Mouse (Mus musculus): ENCODE measurements around the gene Taok3. TPM values are rescaled to one million over a fixed set of nuclear protein-coding genes. Genes with fewer than 3 reads are reported as not detected.
A peak's percentile ranks its signal among the peaks of the same experiment; 100 is the strongest.

The Taok3 gene
- polyA plus RNA-seq, 1 experiment from 2014 or later: 16.1 TPM

- Histone ChIP-seq H3K27me3 (ENCODE audit: insufficient read depth, low read length) (no peaks in the 10 kb centered on the region), H3K9ac (ENCODE audit: low read depth, low read length) (no peak overlapping the region), H3K4me3 (replicated peaks; ENCODE audit: low read depth, low read length) (no peak overlapping the region), H3K4me2 (ENCODE audit: low read length) (no peak overlapping the region), H3K36me3 (ENCODE audit: insufficient read depth, low read length) (no peaks in the 10 kb centered on the region), H3K4me1 (replicated peaks; ENCODE audit: insufficient read depth, low read length) (no peaks in the 10 kb centered on the region), H3K9me3 (replicated peaks; ENCODE audit: low read length) (no peaks in the 10 kb centered on the region), H3K27ac (no peak overlapping the region)
- no peak for TF ChIP-seq CTCF (IDR thresholded peaks at IDR 0.05; ENCODE audit: low read depth)
- ATAC-seq (replicated peaks; ENCODE audit: low FRiP score, low read depth) (no peak), DNase-seq (ENCODE audit: low spot score) (no peak)
- 89% methylated on average over 8 of the region's 8 CpGs for WGBS
These were observed 125.2 kb downstream of the Taok3 start for GRCm38 (mm10) chr5:117245170-117245569.

GRCm38 (mm10) chr5:117248351-117248750 lies 128.4 kb downstream of the Taok3 start:
- no peak for ATAC-seq (replicated peaks; ENCODE audit: low FRiP score, low read depth)
- no peak overlapping the region for H3K27ac ChIP-seq

GRCm38 (mm10) chr5:117250796-117251195 lies 130.9 kb downstream of the Taok3 start:
- Histone ChIP-seq H3K4me3 (replicated peaks; ENCODE audit: low read depth, low read length) (no peak overlapping the region), H3K9me3 (replicated peaks; ENCODE audit: low read length) (no peaks in the 10 kb centered on the region), H3K4me2 (ENCODE audit: low read length) (no peak overlapping the region), H3K27me3 (ENCODE audit: insufficient read depth, low read length) (no peaks in the 10 kb centered on the region), H3K27ac (no peak overlapping the region), H3K9ac (ENCODE audit: low read depth, low read length) (no peak overlapping the region), H3K36me3 (ENCODE audit: insufficient read depth, low read length) (no peaks in the 10 kb centered on the region), H3K4me1 (replicated peaks; ENCODE audit: insufficient read depth, low read length) (no peaks in the 10 kb centered on the region)
- ATAC-seq (replicated peaks; ENCODE audit: low FRiP score, low read depth) (0 out of 2 replicates have a peak, but pooled peaks have one; percentile 43), DNase-seq (ENCODE audit: low spot score) (no peak)
- TF ChIP-seq CTCF (IDR thresholded peaks at IDR 0.05; ENCODE audit: low read depth): no peak
- WGBS: 63% methylated on average over 23 of the region's 24 CpGs

More at GRCm38 (mm10) chr5:117248351-117248750, 128.4 kb downstream of the Taok3 start:
- DNase-seq (ENCODE audit: low spot score): peak; percentile 8
- Histone ChIP-seq H3K9ac (ENCODE audit: low read depth, low read length) (no peak overlapping the region), H3K4me1 (replicated peaks; ENCODE audit: insufficient read depth, low read length) (no peaks in the 10 kb centered on the region), H3K4me3 (replicated peaks; ENCODE audit: low read depth, low read length) (no peak overlapping the region), H3K36me3 (ENCODE audit: insufficient read depth, low read length) (no peaks in the 10 kb centered on the region), H3K27me3 (ENCODE audit: insufficient read depth, low read length) (no peaks in the 10 kb centered on the region), H3K9me3 (replicated peaks; ENCODE audit: low read length) (no peaks in the 10 kb centered on the region), H3K4me2 (ENCODE audit: low read length) (no peak overlapping the region)
- no peak for TF ChIP-seq CTCF (IDR thresholded peaks at IDR 0.05; ENCODE audit: low read depth)
- 27% methylated on average over 10 of the region's 10 CpGs for WGBS

- DNase-seq (ENCODE audit: low spot score): no peak
- 91% methylated on average over 3 of the region's 3 CpGs for WGBS
- ATAC-seq (replicated peaks; ENCODE audit: low FRiP score, low read depth): no peak
- H3K4me2 ChIP-seq (ENCODE audit: low read length): no peak overlapping the region
- no peak overlapping the region for H3K4me3 ChIP-seq (replicated peaks; ENCODE audit: low read depth, low read length)
- no peaks in the 10 kb centered on the region for H3K9me3 ChIP-seq (replicated peaks; ENCODE audit: low read length)
- no peak overlapping the region for H3K27ac ChIP-seq
- H3K27me3 ChIP-seq (ENCODE audit: insufficient read depth, low read length): no peaks in the 10 kb centered on the region
- no peak for TF ChIP-seq CTCF (IDR thresholded peaks at IDR 0.05; ENCODE audit: low read depth)
- no peak overlapping the region for H3K9ac ChIP-seq (ENCODE audit: low read depth, low read length)
- no peaks in the 10 kb centered on the region for H3K4me1 ChIP-seq (replicated peaks; ENCODE audit: insufficient read depth, low read length)
- 0 out of 2 replicates have a peak, but pooled peaks cover 5% of the 10 kb centered on the region for H3K36me3 ChIP-seq (ENCODE audit: insufficient read depth, low read length)
These were observed 131.8 kb downstream of the Taok3 start for GRCm38 (mm10) chr5:117251763-117252162.

GRCm38 (mm10) chr5:117258276-117258675 lies 138.3 kb downstream of the Taok3 start:
- ATAC-seq (replicated peaks; ENCODE audit: low FRiP score, low read depth) (no peak), DNase-seq (ENCODE audit: low spot score) (no peak)
- Histone ChIP-seq H3K27me3 (ENCODE audit: insufficient read depth, low read length) (no peaks in the 10 kb centered on the region), H3K9ac (ENCODE audit: low read depth, low read length) (no peak overlapping the region), H3K4me2 (ENCODE audit: low read length) (no peak overlapping the region), H3K36me3 (ENCODE audit: insufficient read depth, low read length) (peaks cover 15% of the 10 kb centered on the region; the same call in 1 of the 2 replicates), H3K9me3 (replicated peaks; ENCODE audit: low read length) (no peaks in the 10 kb centered on the region), H3K4me3 (replicated peaks; ENCODE audit: low read depth, low read length) (no peak overlapping the region), H3K27ac (no peak overlapping the region), H3K4me1 (replicated peaks; ENCODE audit: insufficient read depth, low read length) (no peaks in the 10 kb centered on the region)
- no peak for TF ChIP-seq CTCF (IDR thresholded peaks at IDR 0.05; ENCODE audit: low read depth)
- WGBS: 82% methylated on average over 15 of the region's 15 CpGs

GRCm38 (mm10) chr5:117263566-117263965 lies 143.6 kb downstream of the Taok3 start:
- no peak for TF ChIP-seq CTCF (IDR thresholded peaks at IDR 0.05; ENCODE audit: low read depth)
- H3K4me1 ChIP-seq (replicated peaks; ENCODE audit: insufficient read depth, low read length): no peaks in the 10 kb centered on the region
- H3K4me3 ChIP-seq (replicated peaks; ENCODE audit: low read depth, low read length): no peak overlapping the region
- no peak overlapping the region for H3K27ac ChIP-seq
- no peak for DNase-seq (ENCODE audit: low spot score)
- H3K4me2 ChIP-seq (ENCODE audit: low read length): no peak overlapping the region
- no peaks in the 10 kb centered on the region for H3K9me3 ChIP-seq (replicated peaks; ENCODE audit: low read length)
- no peak for ATAC-seq (replicated peaks; ENCODE audit: low FRiP score, low read depth)
- WGBS: 94% methylated on average over 16 of the region's 21 CpGs
- H3K36me3 ChIP-seq (ENCODE audit: insufficient read depth, low read length): peaks cover 9% of the 10 kb centered on the region
- H3K9ac ChIP-seq (ENCODE audit: low read depth, low read length): no peak overlapping the region
- no peaks in the 10 kb centered on the region for H3K27me3 ChIP-seq (ENCODE audit: insufficient read depth, low read length)

GRCm38 (mm10) chr5:117264701-117265100 lies 144.8 kb downstream of the Taok3 start:
- no peak overlapping the region for H3K27ac ChIP-seq
- H3K4me3 ChIP-seq (replicated peaks; ENCODE audit: low read depth, low read length): no peak overlapping the region
- DNase-seq (ENCODE audit: low spot score) (peak; percentile 42), ATAC-seq (replicated peaks; ENCODE audit: low FRiP score, low read depth) (no peak)
- WGBS: 43% methylated on average over 5 of the region's 5 CpGs
- H3K4me1 ChIP-seq (replicated peaks; ENCODE audit: insufficient read depth, low read length): no peaks in the 10 kb centered on the region
- 0 out of 2 replicates have a peak, but pooled peaks have one; percentile 17 for TF ChIP-seq CTCF (IDR thresholded peaks at IDR 0.05; ENCODE audit: low read depth)
- no peak overlapping the region for H3K4me2 ChIP-seq (ENCODE audit: low read length)
- no peaks in the 10 kb centered on the region for H3K27me3 ChIP-seq (ENCODE audit: insufficient read depth, low read length)
- H3K9ac ChIP-seq (ENCODE audit: low read depth, low read length): no peak overlapping the region
- H3K36me3 ChIP-seq (ENCODE audit: insufficient read depth, low read length): peaks cover 5% of the 10 kb centered on the region
- no peaks in the 10 kb centered on the region for H3K9me3 ChIP-seq (replicated peaks; ENCODE audit: low read length)

Data from kidney, postnatal 0 days (tissue).